Mouse (Mus musculus) left cerebral cortex, postnatal 36 days (tissue): ENCODE results near the gene Rtp4. TPM values are rescaled to one million over a fixed set of nuclear protein-coding genes. Genes with fewer than 3 reads are reported as not detected.
A peak's percentile ranks its signal among the peaks of the same experiment; 100 is the strongest.

Experiments
- DNase-seq, 2 experiments: peaks; one replicate each; pipeline ENCODE4 v3.0.0; 2021 to 2022; ENCODE audit warnings: low spot score in 2 of 2, mixed read lengths in 1 of 2
- intact Hi-C: fragments of 180-260 bp; cut with DNase I; formaldehyde crosslinking; loops from one replicate; pipeline ENCODE4 v1.15.1; 2025
- total RNA-seq, 2 experiments: library from RNA; stranded (reverse); gene quantifications; 2 replicates each; pipeline ENCODE4 v1.2.3; 2021

Rtp4 gene
- total RNA-seq, 2 experiments from 2014 or later = 1.9 TPM

GRCm38 (mm10) chr16:23557195-23557594 is 37.1 kb downstream of the Rtp4 start:
- no peak for DNase-seq
- intact Hi-C loops = no loop called here

- intact Hi-C loops = no loop called here
- no peak for DNase-seq
These were observed 37.6 kb downstream of the Rtp4 start for GRCm38 (mm10) chr16:23557669-23558068.

- no peak for DNase-seq
- intact Hi-C loops = no loop called here
These were observed 48.4 kb downstream of the Rtp4 start for GRCm38 (mm10) chr16:23568369-23568958.

GRCm38 (mm10) chr16:23574561-23574960 is 54.5 kb downstream of the Rtp4 start:
- intact Hi-C loops = no loop called here
- no peak for DNase-seq

- intact Hi-C loops = no loop called here
- no peak for DNase-seq
These were observed 71.3 kb downstream of the Rtp4 start for GRCm38 (mm10) chr16:23591119-23592105.

GRCm38 (mm10) chr16:23592501-23592900 is 72.4 kb downstream of the Rtp4 start:
- DNase-seq = no peak
- intact Hi-C loops = no loop called here

- DNase-seq = no peak
- intact Hi-C loops = no loop called here
These were observed 76.6 kb downstream of the Rtp4 start for GRCm38 (mm10) chr16:23596696-23597095.

GRCm38 (mm10) chr16:23597968-23598367 is 77.9 kb downstream of the Rtp4 start:
- intact Hi-C loops = no loop called here
- no peak for DNase-seq

GRCm38 (mm10) chr16:23606220-23606619 is 86.1 kb downstream of the Rtp4 start:
- intact Hi-C loops = no loop called here
- no peak for DNase-seq

GRCm38 (mm10) chr16:23606651-23607050 is 86.6 kb downstream of the Rtp4 start:
- intact Hi-C loops = no loop called here
- no peak for DNase-seq

GRCm38 (mm10) chr16:23607911-23608410 is 87.9 kb downstream of the Rtp4 start:
- DNase-seq = no peak
- intact Hi-C loops = no loop called here

- intact Hi-C loops = no loop called here
- DNase-seq = peak; percentile 12 to 16
These were observed 89.7 kb downstream of the Rtp4 start for GRCm38 (mm10) chr16:23609748-23610185.

GRCm38 (mm10) chr16:23624205-23624604 is 104.1 kb downstream of the Rtp4 start:
- DNase-seq = no peak
- intact Hi-C loops = no loop called here

GRCm38 (mm10) chr16:23631531-23631930 is 111.4 kb downstream of the Rtp4 start:
- no peak for DNase-seq
- intact Hi-C loops = no loop called here

- intact Hi-C loops = no loop called here
- no peak for DNase-seq
These were observed 112.6 kb downstream of the Rtp4 start for GRCm38 (mm10) chr16:23632681-23633080.

GRCm38 (mm10) chr16:23653028-23653427 is 132.9 kb downstream of the Rtp4 start:
- intact Hi-C loops = no loop called here
- no peak for DNase-seq

GRCm38 (mm10) chr16:23653479-23653878 is 133.4 kb downstream of the Rtp4 start:
- intact Hi-C loops = no loop called here
- DNase-seq = no peak

- intact Hi-C loops = no loop called here
These were observed 139.8 kb downstream of the Rtp4 start for GRCm38 (mm10) chr16:23659597-23660531.

More at GRCm38 (mm10) chr16:23659597-23660531, 139.8 kb downstream of the Rtp4 start:
- DNase-seq = no peak
